Mouse (Mus musculus): ENCODE measurements around the gene Fbp1. TPM values are rescaled to one million over a fixed set of nuclear protein-coding genes. Genes with fewer than 3 reads are reported as not detected.

Gene Fbp1
- polyA plus RNA-seq, 1 experiment, result not detected

GRCm38 (mm10) chr13:62876111-62876510 is 12.0 kb downstream of the Fbp1 start:
- no peak overlapping the region for H3K4me2 ChIP-seq (ENCODE audit: low read depth)
- H3K27me3 ChIP-seq (ENCODE audit: control insufficient read depth, insufficient read depth, insufficient read length), result peaks cover 28% of the 10 kb centered on the region
- no peak overlapping the region for H3K4me3 ChIP-seq
- TF ChIP-seq TCF12 (IDR thresholded peaks at IDR 0.05; ENCODE audit: insufficient read depth, poor library complexity, severe bottlenecking) (no peak), SRF (IDR thresholded peaks at IDR 0.05; ENCODE audit: control insufficient read depth, insufficient read length, low read depth) (no peak), REST (IDR thresholded peaks at IDR 0.05; ENCODE audit: insufficient read depth, insufficient read length) (no peak), MAX (IDR thresholded peaks at IDR 0.05; ENCODE audit: low read depth) (no peak), E2F4 (IDR thresholded peaks at IDR 0.05; ENCODE audit: insufficient read depth) (no peak), CEBPB (IDR thresholded peaks at IDR 0.05; ENCODE audit: insufficient read depth, poor library complexity, severe bottlenecking) (no peak), POLR2A (IDR thresholded peaks at IDR 0.05; ENCODE audit: insufficient read length, low read depth) (no peak), TCF3 (IDR thresholded peaks at IDR 0.05; ENCODE audit: insufficient read length, low read depth) (no peak), MYOG (IDR thresholded peaks at IDR 0.05; ENCODE audit: control insufficient read depth in 1 of 3, insufficient read depth in 1 of 3, insufficient read length in 2 of 3, low read depth in 2 of 3) (no peak)
- H3ac ChIP-seq (ENCODE audit: control insufficient read depth, insufficient read length), result no peak overlapping the region
- no peaks in the 10 kb centered on the region for H3K79me2 ChIP-seq (ENCODE audit: control insufficient read depth, insufficient read depth)
- H3K36me3 ChIP-seq (ENCODE audit: control insufficient read depth, insufficient read depth), result no peaks in the 10 kb centered on the region

- Histone ChIP-seq H3K4me2 (ENCODE audit: low read depth) (no peak overlapping the region), H3K27me3 (ENCODE audit: control insufficient read depth, insufficient read depth, insufficient read length) (peaks cover 28% of the 10 kb centered on the region), H3K4me3 (no peak overlapping the region), H3K36me3 (ENCODE audit: control insufficient read depth, insufficient read depth) (no peaks in the 10 kb centered on the region), H3ac (ENCODE audit: control insufficient read depth, insufficient read length) (no peak overlapping the region), H3K79me2 (ENCODE audit: control insufficient read depth, insufficient read depth) (no peaks in the 10 kb centered on the region)
- TF ChIP-seq REST (IDR thresholded peaks at IDR 0.05; ENCODE audit: insufficient read depth, insufficient read length) (no peak), E2F4 (IDR thresholded peaks at IDR 0.05; ENCODE audit: insufficient read depth) (no peak), TCF3 (IDR thresholded peaks at IDR 0.05; ENCODE audit: insufficient read length, low read depth) (no peak), MYOD1 (IDR thresholded peaks at IDR 0.05; ENCODE audit: control insufficient read depth in 1 of 3, insufficient read length in 2 of 3, low read depth in 2 of 3) (no peak), USF1 (IDR thresholded peaks at IDR 0.05; ENCODE audit: low read depth) (no peak), TCF12 (IDR thresholded peaks at IDR 0.05; ENCODE audit: insufficient read depth, poor library complexity, severe bottlenecking) (no peak), SRF (IDR thresholded peaks at IDR 0.05; ENCODE audit: control insufficient read depth, insufficient read length, low read depth) (no peak), POLR2A (IDR thresholded peaks at IDR 0.05; ENCODE audit: insufficient read length, low read depth) (no peak), CEBPB (IDR thresholded peaks at IDR 0.05; ENCODE audit: insufficient read depth, poor library complexity, severe bottlenecking) (no peak), MYOG (IDR thresholded peaks at IDR 0.05; ENCODE audit: control insufficient read depth in 1 of 3, insufficient read depth in 1 of 3, insufficient read length in 2 of 3, low read depth in 2 of 3) (no peak), MAX (IDR thresholded peaks at IDR 0.05; ENCODE audit: low read depth) (no peak), POLR2AphosphoS2 (IDR thresholded peaks at IDR 0.05; ENCODE audit: insufficient read length, low read depth) (no peak)
Measured at GRCm38 (mm10) chr13:62872252-62872651, 15.8 kb downstream of the Fbp1 start.

GRCm38 (mm10) chr13:62870605-62871004 is 17.5 kb downstream of the Fbp1 start:
- no peak overlapping the region for H3K4me3 ChIP-seq
- no peaks in the 10 kb centered on the region for H3K79me2 ChIP-seq (ENCODE audit: control insufficient read depth, insufficient read depth)
- no peak overlapping the region for H3ac ChIP-seq (ENCODE audit: control insufficient read depth, insufficient read length)
- H3K4me2 ChIP-seq (ENCODE audit: low read depth), result no peak overlapping the region
- TF ChIP-seq MAX (IDR thresholded peaks at IDR 0.05; ENCODE audit: low read depth), result no peak
- TF ChIP-seq TCF12 (IDR thresholded peaks at IDR 0.05; ENCODE audit: insufficient read depth, poor library complexity, severe bottlenecking), result no peak
- TF ChIP-seq E2F4 (IDR thresholded peaks at IDR 0.05; ENCODE audit: insufficient read depth), result no peak
- no peak for TF ChIP-seq REST (IDR thresholded peaks at IDR 0.05; ENCODE audit: insufficient read depth, insufficient read length)
- no peak for TF ChIP-seq MYOG (IDR thresholded peaks at IDR 0.05; ENCODE audit: control insufficient read depth in 1 of 3, insufficient read depth in 1 of 3, insufficient read length in 2 of 3, low read depth in 2 of 3)
- no peak for TF ChIP-seq POLR2AphosphoS2 (IDR thresholded peaks at IDR 0.05; ENCODE audit: insufficient read length, low read depth)
- TF ChIP-seq TCF3 (IDR thresholded peaks at IDR 0.05; ENCODE audit: insufficient read length, low read depth), result no peak
- no peak for TF ChIP-seq USF1 (IDR thresholded peaks at IDR 0.05; ENCODE audit: low read depth)
- no peak for TF ChIP-seq POLR2A (IDR thresholded peaks at IDR 0.05; ENCODE audit: insufficient read length, low read depth)
- no peak for TF ChIP-seq SRF (IDR thresholded peaks at IDR 0.05; ENCODE audit: control insufficient read depth, insufficient read length, low read depth)
- peaks cover 18% of the 10 kb centered on the region for H3K27me3 ChIP-seq (ENCODE audit: control insufficient read depth, insufficient read depth, insufficient read length)
- H3K36me3 ChIP-seq (ENCODE audit: control insufficient read depth, insufficient read depth), result no peaks in the 10 kb centered on the region

DNA sequence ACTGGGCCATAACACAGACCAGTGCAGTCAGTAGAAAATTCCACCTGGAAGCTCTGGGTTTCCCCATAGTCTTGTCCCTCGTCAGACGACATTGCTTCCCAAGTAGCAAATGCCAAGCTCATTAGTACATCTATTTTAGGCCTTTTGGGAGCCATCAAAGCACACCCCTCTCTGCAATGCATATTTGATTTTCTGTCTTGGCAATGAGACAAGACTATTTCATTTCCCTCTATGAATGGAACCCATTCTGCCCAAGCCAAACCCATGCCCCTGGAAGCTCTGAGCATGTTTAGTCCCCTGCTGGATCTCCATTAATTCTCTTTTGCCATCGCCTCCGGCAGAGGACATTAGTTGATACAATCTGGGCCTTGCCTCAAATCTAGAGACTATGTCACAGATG is 21.3 kb downstream of the Fbp1 start:
- Histone ChIP-seq H3K27me3 (ENCODE audit: control insufficient read depth, insufficient read depth, insufficient read length) (no peaks in the 10 kb centered on the region), H3K79me2 (ENCODE audit: control insufficient read depth, insufficient read depth) (no peaks in the 10 kb centered on the region), H3K4me3 (no peak overlapping the region), H3K4me2 (ENCODE audit: low read depth) (no peak overlapping the region), H3K36me3 (ENCODE audit: control insufficient read depth, insufficient read depth) (no peaks in the 10 kb centered on the region), H3ac (ENCODE audit: control insufficient read depth, insufficient read length) (no peak overlapping the region)
- TF ChIP-seq REST (IDR thresholded peaks at IDR 0.05; ENCODE audit: insufficient read depth, insufficient read length) (no peak), USF1 (IDR thresholded peaks at IDR 0.05; ENCODE audit: low read depth) (no peak), TCF12 (IDR thresholded peaks at IDR 0.05; ENCODE audit: insufficient read depth, poor library complexity, severe bottlenecking) (no peak), MYOG (IDR thresholded peaks at IDR 0.05; ENCODE audit: control insufficient read depth in 1 of 3, insufficient read depth in 1 of 3, insufficient read length in 2 of 3, low read depth in 2 of 3) (no peak), CEBPB (IDR thresholded peaks at IDR 0.05; ENCODE audit: insufficient read depth, poor library complexity, severe bottlenecking) (no peak), MYOD1 (IDR thresholded peaks at IDR 0.05; ENCODE audit: control insufficient read depth in 1 of 3, insufficient read length in 2 of 3, low read depth in 2 of 3) (no peak), TCF3 (IDR thresholded peaks at IDR 0.05; ENCODE audit: insufficient read length, low read depth) (no peak), SRF (IDR thresholded peaks at IDR 0.05; ENCODE audit: control insufficient read depth, insufficient read length, low read depth) (no peak), MAX (IDR thresholded peaks at IDR 0.05; ENCODE audit: low read depth) (no peak), E2F4 (IDR thresholded peaks at IDR 0.05; ENCODE audit: insufficient read depth) (no peak), POLR2AphosphoS2 (IDR thresholded peaks at IDR 0.05; ENCODE audit: insufficient read length, low read depth) (no peak), POLR2A (IDR thresholded peaks at IDR 0.05; ENCODE audit: insufficient read length, low read depth) (no peak)

All from myocyte (in vitro differentiated cells).